In genomic region chr5:114565305-114565704, GRCm38 (mm10) we compare ENCODE assay signal across 9 mouse cellular contexts. TPM values are rescaled to one million over a fixed set of nuclear protein-coding genes. Genes with fewer than 3 reads are reported as not detected.
DNase-seq lines count a peak whose midpoint lies in the region; ATAC-seq lines count a peak whose summit lies in the region.
"Had no signal": no experiment of that assay in that cellular context is flagged by ENCODE, and none has a peak within 500 bp of the region (broad histone marks: within the 10 kb centered on the region; RNA-seq: fewer than 3 reads in every experiment).

No protein-coding gene starts in this region.

- DNase-seq in embryo, embryonic 10 days (ENCODE audit: low spot score): peak; percentile 11
- DNase-seq in embryo, embryonic 9.5 days (ENCODE audit: extremely low spot score): no peak
- peak; percentile 80 to 81 for DNase-seq in cerebellum, postnatal 10 days
- peak; percentile 75 for DNase-seq in intestine, embryonic 14.5 days (ENCODE audit: low spot score)
- DNase-seq in lung, adult 18-20 months: peak; percentile 82 to 91
- peak; percentile 82 for DNase-seq in urinary bladder, postnatal 14 days (ENCODE audit: low spot score)
- no peak for DNase-seq in MN1 (ENCODE audit: low spot score)
- DNase-seq in layer of hippocampus, postnatal 10 days (ENCODE audit: low spot score in 2 of 2): no peak

- H3K9me3 ChIP-seq in intestine, embryonic 14.5 days (ENCODE audit: control insufficient read depth, low read length): peaks cover 4% of the 10 kb centered on the region; the same call in 1 of the 2 replicates

- H3K4me2 ChIP-seq in intestine, embryonic 14.5 days (ENCODE audit: low read length): peak overlapping the region; percentile 24; the same call in 1 of the 2 replicates

- H3K27ac ChIP-seq in intestine, embryonic 14.5 days (ENCODE audit: low read depth): 0 out of 2 replicates have a peak overlapping the region, but pooled peaks have one; percentile 11

- no peaks in the 10 kb centered on the region for H3K36me3 ChIP-seq in intestine, embryonic 14.5 days (ENCODE audit: control insufficient read depth, insufficient read depth, low read length)

- ATAC-seq in intestine, embryonic 14.5 days (replicated peaks; ENCODE audit: low FRiP score, low TSS enrichment, low read depth): no peak

- no peak overlapping the region for H3K4me3 ChIP-seq in intestine, embryonic 14.5 days (ENCODE audit: low read depth, low read length)
- H3K4me3 ChIP-seq: erythroblast, embryonic 14.5 days had no signal

- H3K27me3 ChIP-seq in intestine, embryonic 14.5 days (replicated peaks; ENCODE audit: control insufficient read depth, insufficient read depth, low read length): no peaks in the 10 kb centered on the region

- WGBS in intestine, embryonic 14.5 days: 12% methylated on average over 12 of the region's 12 CpGs

- H3K9ac ChIP-seq in intestine, embryonic 14.5 days (ENCODE audit: low read length): no peak overlapping the region

- peaks cover 22% of the 10 kb centered on the region for H3K4me1 ChIP-seq in intestine, embryonic 14.5 days (replicated peaks; ENCODE audit: control insufficient read depth, insufficient read depth, low read length)

RNA-seq across cellular contexts. Expression of gene Fam222a, which starts 2.5 kb away (rescaled TPM):
- polyA plus RNA-seq in intestine, embryonic 14.5 days (2014; fragmentation: Nextera tagmentation; extraction: Ambion mirVana): 4.9 and 7.1 TPM in 2 replicates
- 1 to 10 TPM; 5.0 to 5.7 TPM for total RNA-seq in layer of hippocampus, postnatal 10 days (2021)

Comparison
In these comparisons a context has a peak if more than half of its experiments do, and no peak if none do; other contexts are left out.
1. DNase-seq: peak in embryo, embryonic 10 days (single experiment), cerebellum, postnatal 10 days (2 of 2), intestine, embryonic 14.5 days (single experiment), lung, adult 18-20 months (2 of 2) and urinary bladder, postnatal 14 days (single experiment); none in embryo, embryonic 9.5 days (single experiment), MN1 (single experiment) and layer of hippocampus, postnatal 10 days (0 of 2).